Mouse (Mus musculus): ENCODE results near the gene Tnrc6c.

GRCm38 (mm10) chr11:117667152-117667551 lies 13.1 kb downstream of the Tnrc6c start:
- no peak for TF ChIP-seq CTCF (IDR thresholded peaks at IDR 0.05; ENCODE audit: low read depth)
- TF ChIP-seq EP300 (optimal IDR thresholded peaks at IDR 0.05) = no peak
